Mouse (Mus musculus): ENCODE results near the gene Syndig1.

Syndig1 gene

DNA sequence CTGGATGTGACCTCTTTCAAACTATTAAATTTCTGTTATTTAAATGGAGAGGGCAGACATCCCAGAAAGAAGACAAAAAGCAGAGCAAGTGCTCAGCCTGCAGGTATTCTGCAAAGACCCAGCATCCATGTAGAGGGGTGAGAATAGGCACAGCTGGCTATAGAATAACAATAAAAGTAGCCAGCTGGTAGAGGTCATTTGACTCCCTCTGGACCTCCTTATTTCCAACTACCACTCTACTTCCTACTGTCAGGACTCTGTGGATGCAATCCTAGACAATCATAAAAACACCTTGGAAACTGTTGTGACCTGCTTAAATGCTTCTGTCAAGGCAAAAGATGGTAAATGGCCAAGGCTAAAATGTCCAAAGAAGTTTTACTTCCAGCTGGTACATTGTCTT is 153.5 kb downstream of the Syndig1 start:
- DNase-seq (ENCODE audit: low spot score) = no peak

DNA sequence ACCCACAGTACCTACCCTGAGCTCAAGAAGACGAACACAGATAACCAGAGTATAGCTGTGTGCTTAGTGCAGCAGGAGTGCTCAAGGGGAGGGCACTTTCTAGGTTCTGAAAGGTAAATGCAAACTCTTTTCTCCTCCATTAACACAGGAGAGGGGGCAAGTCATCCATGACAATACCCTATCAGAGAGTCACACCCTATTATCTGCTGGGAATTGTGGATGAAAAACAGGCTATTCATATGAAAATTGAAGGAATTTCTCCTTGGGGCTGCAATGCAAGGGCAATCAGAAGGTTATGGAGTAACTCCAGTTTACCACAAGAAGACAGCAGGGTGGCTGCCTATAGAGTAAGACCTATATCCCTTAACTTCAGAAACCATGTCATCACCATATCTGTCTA is 154.1 kb downstream of the Syndig1 start:
- no peak for DNase-seq (ENCODE audit: low spot score)

DNA sequence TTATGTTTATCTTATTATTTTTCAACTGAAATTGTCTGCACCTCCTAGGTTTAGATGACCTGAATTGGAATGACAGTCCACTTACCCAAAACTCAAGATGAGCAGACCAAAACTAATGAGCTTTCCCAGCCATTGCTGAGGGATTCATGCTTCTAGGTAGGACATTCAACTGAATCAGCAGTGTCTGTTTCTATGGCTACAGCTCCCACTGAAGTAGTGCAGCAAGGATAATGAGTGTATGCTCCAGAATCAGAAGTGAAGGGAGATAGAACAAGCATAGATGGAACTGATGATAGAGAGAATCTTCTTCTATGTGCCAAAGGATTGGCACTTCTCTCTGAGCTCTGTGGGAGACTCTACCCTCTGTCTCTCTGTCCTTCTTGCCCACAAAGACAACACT is 158.6 kb downstream of the Syndig1 start:
- DNase-seq (ENCODE audit: low spot score) = no peak

DNA sequence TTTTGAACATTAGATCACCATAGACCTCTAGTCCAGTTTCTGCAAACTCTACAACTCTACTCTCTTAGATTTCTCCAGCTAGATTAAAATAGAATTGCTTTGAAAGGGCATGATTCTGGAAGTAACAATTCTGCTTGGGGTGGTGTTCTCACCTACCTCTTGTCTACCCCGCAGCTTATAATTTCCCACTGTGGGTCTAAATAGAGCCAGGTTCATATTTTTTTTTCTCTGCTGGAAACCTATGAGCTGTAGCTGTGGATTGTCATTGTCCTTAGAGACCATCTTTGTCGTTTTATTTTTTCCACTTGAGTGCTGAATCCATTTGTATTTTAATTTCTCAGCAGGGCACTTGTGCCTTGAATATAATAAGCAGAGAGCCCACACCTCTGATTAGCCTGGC is 162.5 kb downstream of the Syndig1 start:
- no peak for DNase-seq (ENCODE audit: low spot score)

DNA sequence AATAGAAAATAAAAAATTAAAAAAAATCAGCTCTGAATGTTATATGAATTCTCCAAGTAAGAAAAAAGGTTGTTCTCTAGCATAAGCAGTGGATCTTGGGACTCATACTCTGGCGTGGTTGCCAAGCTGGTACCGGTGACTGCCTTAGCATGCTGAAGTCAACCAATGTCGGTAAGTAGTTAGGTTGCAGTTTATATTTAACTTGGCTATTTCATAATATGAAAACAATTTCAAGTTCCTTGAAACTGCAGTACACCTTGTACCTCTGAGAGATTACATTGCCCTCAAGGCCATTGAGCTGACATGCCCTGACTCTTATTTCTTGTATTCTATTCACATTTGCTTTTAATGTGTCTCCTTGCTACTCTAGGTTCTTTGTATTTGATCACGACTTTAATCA is 163.9 kb downstream of the Syndig1 start:
- DNase-seq (ENCODE audit: low spot score) = no peak

DNA sequence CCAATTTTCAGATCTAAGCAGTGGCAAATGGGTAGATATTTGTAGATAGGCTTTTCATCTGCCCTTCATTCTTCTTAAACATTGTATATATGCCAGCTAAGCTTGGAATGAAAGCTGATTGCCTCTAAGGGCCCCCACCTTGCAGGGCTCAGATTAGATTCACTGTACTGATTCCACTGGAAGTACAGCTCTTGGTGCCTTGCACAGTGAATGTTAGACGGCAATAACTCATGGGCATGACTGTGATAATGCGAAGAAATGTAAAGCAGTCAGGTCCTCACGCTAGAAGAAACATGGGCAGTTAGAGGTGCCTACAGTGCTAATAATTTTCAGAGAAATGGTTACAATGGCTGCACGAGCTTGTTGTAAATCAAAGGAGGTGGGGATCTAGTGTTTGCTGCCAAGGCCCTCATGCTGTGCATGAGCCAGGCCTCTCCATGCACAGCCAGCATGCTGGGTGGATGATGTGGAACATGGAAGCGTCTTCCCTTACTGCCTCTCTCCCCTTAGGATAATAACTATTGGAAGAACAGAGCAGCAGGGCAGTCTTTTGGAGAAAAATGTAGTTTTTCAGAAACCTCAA is 167.5 kb downstream of the Syndig1 start:
- DNase-seq (ENCODE audit: low spot score) = no peak

DNA sequence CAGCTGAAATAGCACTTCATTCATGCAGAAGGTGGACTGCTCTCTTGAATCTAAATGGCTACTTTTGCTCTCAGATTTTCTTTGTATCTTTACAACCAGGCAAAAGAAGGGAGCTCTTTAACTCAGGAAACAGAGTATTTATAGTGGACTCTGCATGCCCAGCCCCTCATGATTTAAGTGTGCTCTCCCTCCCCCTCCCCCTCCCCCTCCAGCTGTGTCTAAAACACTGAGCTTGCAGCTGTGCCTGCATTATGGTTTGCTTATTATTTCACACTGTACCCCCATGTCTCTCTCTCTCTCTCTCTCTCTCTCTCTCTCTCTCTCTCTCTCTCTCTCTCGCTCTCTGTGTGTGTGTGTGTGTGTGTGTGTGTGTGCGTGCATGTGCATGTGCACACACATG is 168.6 kb downstream of the Syndig1 start:
- DNase-seq (ENCODE audit: low spot score) = no peak

DNA sequence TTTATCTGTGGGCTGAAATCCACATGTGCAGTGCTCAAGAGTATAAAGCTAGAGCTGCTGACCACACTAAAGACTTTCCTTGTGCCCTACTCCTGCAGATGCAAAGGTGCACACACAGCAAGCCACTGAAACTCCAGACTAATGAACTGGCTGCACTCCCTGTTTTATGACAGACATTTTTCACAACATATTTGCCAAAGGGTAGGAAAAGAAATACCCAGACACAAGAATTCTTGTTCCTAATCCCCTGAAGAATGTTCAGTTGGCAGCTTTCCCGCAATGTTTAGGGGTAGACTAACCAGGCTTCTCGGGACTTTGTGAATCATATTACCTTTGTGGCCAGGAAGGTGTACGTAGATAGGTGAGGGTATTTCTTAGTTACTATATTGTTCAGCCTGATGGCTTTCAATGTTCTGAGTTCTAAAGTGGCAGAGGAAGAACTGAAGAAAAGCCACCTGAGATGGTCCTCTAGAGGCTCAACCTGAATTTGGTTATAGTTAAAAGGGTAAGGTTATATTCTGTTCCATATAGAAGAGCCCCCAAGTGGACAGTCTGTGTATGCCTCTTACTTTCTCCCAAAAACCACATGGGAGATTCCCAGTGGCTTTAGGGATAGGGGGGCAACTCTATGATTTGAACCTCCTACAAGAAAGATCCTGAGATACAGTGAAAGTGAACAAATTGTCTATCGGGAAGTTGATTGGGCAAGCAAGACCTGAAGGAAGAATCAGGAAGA is 169.5 kb downstream of the Syndig1 start:
- no peak for DNase-seq (ENCODE audit: low spot score)

DNA sequence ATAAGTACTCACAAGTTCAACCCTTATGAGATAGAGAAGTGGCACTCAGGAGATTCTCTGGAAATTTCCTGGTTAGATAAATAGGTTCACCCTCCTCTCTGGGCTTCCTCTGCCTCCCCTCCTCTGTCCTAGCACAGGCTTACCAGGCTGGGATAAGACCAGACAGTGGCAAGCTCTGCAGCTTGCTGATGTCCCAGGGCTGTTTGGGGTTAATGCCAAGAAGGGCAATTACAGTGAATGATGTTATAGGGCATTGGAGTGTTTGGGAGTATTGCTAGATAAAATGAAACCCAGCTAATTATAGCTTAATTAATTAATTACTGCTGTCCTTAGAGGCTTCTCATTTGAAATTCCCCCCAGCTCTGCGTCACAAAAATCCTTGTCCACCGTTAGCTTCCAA is 171.6 kb downstream of the Syndig1 start:
- no peak for DNase-seq (ENCODE audit: low spot score)

DNA sequence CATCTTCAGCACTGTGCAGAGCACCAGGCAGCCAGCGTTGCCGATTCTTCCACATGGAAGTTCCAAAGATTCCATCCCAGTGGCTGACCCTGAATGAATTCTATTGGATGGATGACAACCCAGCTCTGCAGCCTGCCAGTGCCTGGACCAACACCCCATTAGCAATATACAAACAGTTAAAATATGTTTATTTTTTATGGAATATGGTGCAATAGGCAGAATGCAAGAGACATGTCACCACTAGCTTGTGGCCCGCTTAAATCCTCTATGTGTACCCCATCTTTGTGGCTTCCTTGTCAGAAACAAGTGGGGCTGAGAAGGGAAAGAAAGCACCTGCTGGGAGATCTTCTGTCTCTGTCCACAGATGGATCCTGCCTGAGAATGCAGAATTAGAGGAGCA is 174.5 kb downstream of the Syndig1 start:
- DNase-seq (ENCODE audit: low spot score) = no peak

DNA sequence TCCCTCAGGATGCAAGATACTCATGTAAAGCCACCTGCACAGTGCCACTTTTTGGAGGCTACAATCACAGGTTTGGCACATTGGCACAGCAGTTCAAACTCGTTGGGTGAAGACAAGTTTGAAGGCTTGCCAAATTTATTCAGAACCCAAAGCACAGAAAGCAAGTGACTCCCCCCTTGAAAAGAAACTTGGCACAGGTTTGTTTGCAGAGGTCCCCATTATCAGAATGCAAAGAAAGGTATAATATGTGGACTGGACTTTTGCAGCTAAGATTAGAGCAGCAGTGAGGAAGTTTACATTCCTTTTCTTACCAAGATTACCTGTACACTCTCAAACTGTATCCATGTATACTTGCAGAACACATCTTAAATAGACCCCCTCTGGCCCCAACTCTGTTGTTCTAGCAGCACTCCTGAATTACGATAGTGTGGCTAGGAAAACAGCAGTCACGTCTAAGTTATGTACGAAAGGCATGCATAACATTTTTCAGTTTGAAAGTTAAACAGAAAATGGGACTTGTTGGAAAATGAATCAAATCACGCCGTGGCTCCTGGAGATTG is 183.9 kb downstream of the Syndig1 start:
- no peak for DNase-seq (ENCODE audit: low spot score)

DNA sequence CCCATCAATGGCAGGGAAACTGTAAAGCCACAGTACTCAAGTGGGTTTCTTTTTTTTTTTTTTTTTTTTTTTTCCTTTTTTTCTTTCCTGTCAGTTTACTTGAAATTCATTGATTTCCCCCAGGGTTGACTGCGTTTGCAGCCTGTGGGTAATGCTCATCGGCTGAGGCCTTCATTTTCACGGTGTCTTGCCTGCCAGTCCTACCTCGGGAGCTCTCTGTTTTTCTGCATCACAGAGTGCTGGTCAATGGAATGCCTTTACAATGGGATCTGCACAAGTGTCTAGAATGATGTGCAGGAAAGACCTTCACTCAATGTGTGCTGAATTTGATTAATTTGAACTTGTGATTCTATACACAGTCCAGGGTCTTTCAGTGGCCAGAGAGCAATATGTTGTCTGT is 184.8 kb downstream of the Syndig1 start:
- DNase-seq (ENCODE audit: low spot score) = no peak

DNA sequence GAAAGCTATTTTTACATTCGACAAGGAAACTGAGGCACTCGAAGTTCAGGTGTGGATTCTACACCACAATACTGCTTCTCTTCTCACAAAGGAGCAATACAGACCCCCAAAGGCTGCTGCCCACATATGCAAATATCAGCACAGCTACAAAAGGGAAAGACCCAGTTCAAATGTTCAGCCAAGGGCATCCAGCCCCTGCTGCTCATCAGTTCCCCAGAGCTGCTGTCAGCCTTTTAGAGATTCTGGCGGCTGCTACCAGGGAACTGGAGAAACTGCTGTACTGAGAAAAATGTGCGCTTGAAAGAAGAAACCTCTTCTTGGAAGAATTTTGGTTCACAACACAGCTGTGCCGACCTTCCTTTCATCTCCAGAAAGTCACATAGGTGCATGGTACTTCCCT is 187.3 kb downstream of the Syndig1 start:
- no peak for DNase-seq (ENCODE audit: low spot score)

DNA sequence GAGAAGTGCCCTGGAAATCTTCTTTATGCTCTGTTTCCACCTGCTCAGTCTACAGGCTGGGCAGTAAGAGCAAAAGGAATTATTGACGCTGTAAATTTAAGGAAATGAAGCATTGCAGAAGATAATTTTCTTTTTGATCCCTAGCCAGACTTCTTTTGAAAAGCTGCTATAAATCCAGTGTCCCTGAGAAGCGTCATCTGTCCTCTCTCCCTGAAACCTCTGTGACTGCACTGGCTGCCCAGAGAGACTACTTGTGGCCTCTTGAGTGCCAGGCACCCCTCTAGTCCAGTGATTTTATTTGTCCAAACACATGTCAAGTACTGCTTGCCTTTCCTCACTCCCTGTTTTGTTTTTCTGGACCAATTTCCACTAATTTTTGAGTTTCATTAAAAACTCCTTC is 191.7 kb downstream of the Syndig1 start:
- DNase-seq (ENCODE audit: low spot score) = no peak

DNA sequence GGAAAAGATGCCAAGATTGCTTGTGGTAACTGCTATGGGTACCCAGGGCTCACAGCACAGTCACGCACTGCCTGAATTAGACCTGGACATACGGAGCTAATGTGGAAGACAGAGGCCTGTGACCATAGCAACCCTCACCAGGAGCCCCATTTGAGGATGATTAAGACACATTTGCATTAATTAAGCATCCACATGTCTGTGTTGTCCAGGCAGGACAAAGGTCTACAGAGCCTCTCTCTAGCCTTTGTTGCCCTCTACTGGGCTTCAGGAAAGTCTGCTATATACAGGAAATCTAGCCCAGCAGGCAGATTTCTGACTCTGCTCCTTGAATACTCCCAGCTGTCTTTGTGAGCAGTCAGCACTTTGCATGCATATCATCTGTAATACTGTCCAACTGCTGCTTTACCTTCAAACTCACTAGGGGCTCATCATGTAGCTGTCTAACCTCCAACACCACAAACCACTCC is 194.9 kb downstream of the Syndig1 start:
- DNase-seq (ENCODE audit: low spot score) = no peak

DNA sequence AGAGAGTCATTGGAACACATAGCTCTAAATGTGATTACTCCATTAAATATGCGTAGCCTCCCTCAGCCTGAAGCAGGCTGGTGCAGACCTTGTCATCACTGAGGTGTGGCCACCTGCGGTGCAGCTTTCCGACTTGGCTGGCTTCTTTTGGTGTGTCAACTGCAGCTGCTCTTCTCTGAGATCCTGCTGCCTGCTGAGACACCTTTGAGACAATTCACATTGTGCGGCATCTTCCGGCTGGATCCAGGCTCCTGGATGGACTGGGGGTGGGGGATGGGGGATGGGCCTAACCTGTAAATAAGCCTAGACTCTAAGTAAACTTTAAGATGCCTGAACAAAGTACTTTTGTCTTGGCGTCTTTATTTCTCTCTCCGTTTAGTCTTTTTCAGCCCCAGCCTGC is 214.5 kb downstream of the Syndig1 start:
- no peak for DNase-seq (ENCODE audit: low spot score)

All from urinary bladder, postnatal 10 days (tissue).